25 mouse cellular contexts compared by ENCODE assay signal in genomic region chr1:40250425-40250824, GRCm38 (mm10). TPM values are rescaled to one million over a fixed set of nuclear protein-coding genes. Genes with fewer than 3 reads are reported as not detected.
DNase-seq lines count a peak whose midpoint lies in the region; ATAC-seq and TF ChIP-seq lines count a peak whose summit lies in the region.
"Had no signal": no experiment of that assay in that cellular context is flagged by ENCODE, and none has a peak within 500 bp of the region (broad histone marks: within the 10 kb centered on the region; RNA-seq: fewer than 3 reads in every experiment).

No protein-coding gene starts in this region.

- H3K79me2 ChIP-seq in heart, adult 2 months (replicated peaks; ENCODE audit: control insufficient read depth, insufficient read depth, low read length): no peaks in the 10 kb centered on the region
- no peaks in the 10 kb centered on the region for H3K79me2 ChIP-seq in MEL (ENCODE audit: control insufficient read depth, insufficient read depth, low read length, poor library complexity)

- 32% methylated on average over 4 of the region's 4 CpGs for WGBS in heart, adult 2 months
- 42% methylated on average over 4 of the region's 4 CpGs for WGBS in heart, embryonic 12.5 days
- 72% methylated on average over 4 of the region's 4 CpGs for WGBS in kidney, adult 2 months

- TF ChIP-seq EP300 in heart, adult 2 months (IDR thresholded peaks at IDR 0.05; ENCODE audit: insufficient read depth, low read depth, low read length): no peak
- TF ChIP-seq EP300 in MEL (IDR thresholded peaks at IDR 0.05; ENCODE audit: low read depth in 1 of 2, low read length in 2 of 2): no peak

- intact Hi-C loops in heart, adult 2 months (cut with DNase I): no loop called here
- intact Hi-C loops in left cerebral cortex, adult 2 months (cut with DNase I): no loop called here

- no peak overlapping the region for H3K4me3 ChIP-seq in heart, adult 2 months
- H3K4me3 ChIP-seq in heart, embryonic 12.5 days: no peak overlapping the region
- no peak overlapping the region for H3K4me3 ChIP-seq in left cerebral cortex, adult 2 months
- H3K4me3 ChIP-seq in MEL (ENCODE audit: control insufficient read depth in 1 of 2, insufficient read depth in 1 of 2, low read depth in 2 of 2, low read length in 2 of 2): no peak overlapping the region
- H3K4me3 ChIP-seq in kidney, adult 2 months (ENCODE audit: insufficient read depth, low read depth, low read length): no peak overlapping the region
- H3K4me3 ChIP-seq: erythroblast, embryonic 14.5 days; hindbrain, embryonic 10.5 days; limb, embryonic 13.5 days; myocyte; stomach, embryonic 15.5 days had no signal

- H3K9me3 ChIP-seq in heart, embryonic 12.5 days (replicated peaks): no peaks in the 10 kb centered on the region
- H3K9me3 ChIP-seq in MEL (replicated peaks; ENCODE audit: insufficient read depth, low read length): no peaks in the 10 kb centered on the region
- H3K9me3 ChIP-seq: hindbrain, embryonic 10.5 days; limb, embryonic 13.5 days; stomach, embryonic 15.5 days had no signal

- no peaks in the 10 kb centered on the region for H3K36me3 ChIP-seq in heart, adult 2 months (ENCODE audit: control insufficient read depth, insufficient read depth, low read length)
- no peaks in the 10 kb centered on the region for H3K36me3 ChIP-seq in heart, embryonic 12.5 days
- H3K36me3 ChIP-seq in MEL (ENCODE audit: control insufficient read depth in 1 of 2, insufficient read depth in 2 of 2, low read length in 2 of 2): no peaks in the 10 kb centered on the region
- no peaks in the 10 kb centered on the region for H3K36me3 ChIP-seq in kidney, adult 2 months (ENCODE audit: control insufficient read depth, insufficient read depth, low read length)
- H3K36me3 ChIP-seq: hindbrain, embryonic 10.5 days; limb, embryonic 13.5 days; stomach, embryonic 15.5 days had no signal

- H3K4me1 ChIP-seq in heart, adult 2 months (ENCODE audit: control insufficient read depth, insufficient read depth, low read length): no peaks in the 10 kb centered on the region; the same call in 1 of the 2 replicates
- no peaks in the 10 kb centered on the region; the same call in 1 of the 2 replicates for H3K4me1 ChIP-seq in heart, embryonic 12.5 days (replicated peaks)
- H3K4me1 ChIP-seq in MEL (ENCODE audit: control insufficient read depth in 1 of 2, insufficient read depth in 2 of 2, low read length in 2 of 2): no peaks in the 10 kb centered on the region
- no peaks in the 10 kb centered on the region for H3K4me1 ChIP-seq in kidney, adult 2 months (ENCODE audit: control insufficient read depth, insufficient read depth, low read length)
- H3K4me1 ChIP-seq: stomach, embryonic 15.5 days had no signal

- H3K27ac ChIP-seq in heart, adult 2 months: no peak overlapping the region
- no peak overlapping the region for H3K27ac ChIP-seq in heart, embryonic 12.5 days (ENCODE audit: poor library complexity, severe bottlenecking)
- no peak overlapping the region for H3K27ac ChIP-seq in left cerebral cortex, adult 2 months
- H3K27ac ChIP-seq in MEL (ENCODE audit: control insufficient read depth, low read depth, low read length): no peak overlapping the region
- no peak overlapping the region for H3K27ac ChIP-seq in kidney, adult 2 months (ENCODE audit: insufficient read depth, low read depth, low read length)
- H3K27ac ChIP-seq: hindbrain, embryonic 10.5 days; hindbrain, postnatal 0 days; limb, embryonic 13.5 days; stomach, embryonic 15.5 days had no signal

- TF ChIP-seq RAD21 in MEL (IDR thresholded peaks at IDR 0.05; ENCODE audit: low read depth, low read length): peak; percentile 40

- TF ChIP-seq CTCF in heart, adult 2 months (IDR thresholded peaks at IDR 0.05): peak; percentile 39
- peak; percentile 6; the same call in 1 of the 2 replicates for TF ChIP-seq CTCF in left cerebral cortex, adult 2 months (IDR thresholded peaks at IDR 0.05)
- peak in 2 of 3 experiments; percentile 40 to 54; a peak in 3 of 6 replicates for TF ChIP-seq CTCF in MEL (IDR thresholded peaks at IDR 0.05 in 2 of 3, conservative IDR thresholded peaks at IDR 0.05 in 1 of 3; ENCODE audit: control insufficient read depth in 1 of 3, insufficient read depth in 1 of 3, low read depth in 2 of 3, low read length in 3 of 3, poor library complexity in 1 of 3, severe bottlenecking in 1 of 3)
- TF ChIP-seq CTCF in kidney, adult 2 months (conservative IDR thresholded peaks at IDR 0.05; ENCODE audit: insufficient read depth, insufficient read length, low read depth, low read length): no peak

- no peak for ATAC-seq in heart, embryonic 12.5 days (ENCODE audit: insufficient number of reproducible peaks, low FRiP score)
- ATAC-seq in hematopoietic stem cell, adult 5-6 weeks (replicated peaks in 1 of 2; ENCODE audit: insufficient read depth in 1 of 2, low FRiP score in 2 of 2, low TSS enrichment in 1 of 2, low read depth in 1 of 2, poor library complexity in 2 of 2, severe bottlenecking in 2 of 2): peak; percentile 46 to 75; a peak in 3 of 4 replicates
- ATAC-seq: forebrain, embryonic 14.5 days; hindbrain, postnatal 0 days had no signal

- no peak for DNase-seq in heart, adult 2 months
- DNase-seq in left cerebral cortex, adult 2 months (ENCODE audit: extremely low spot score in 1 of 2, low spot score in 2 of 2): no peak
- no peak for DNase-seq in left cerebral cortex, adult 18-20 months (ENCODE audit: low spot score in 2 of 2)
- DNase-seq in MEL (ENCODE audit: low read depth, low spot score): peak; percentile 82
- no peak for DNase-seq in ovary, postnatal 10 days (ENCODE audit: low spot score)
- DNase-seq in kidney, adult 2 months: no peak
- DNase-seq: cerebellum, adult 9-10 months; gastrocnemius, postnatal 25 days; kidney, adult 9 months; kidney, postnatal 4 days; lung, adult 2 months; midbrain, embryonic 14.5 days; right cerebral cortex, postnatal 25 days; thymus, adult 2 months had no signal

- H3K4me2 ChIP-seq in heart, embryonic 12.5 days: no peak overlapping the region
- H3K4me2 ChIP-seq: heart, embryonic 11.5 days; limb, embryonic 13.5 days; stomach, embryonic 15.5 days had no signal

- H3K27me3 ChIP-seq in heart, adult 2 months (ENCODE audit: control insufficient read depth, insufficient read depth, low read length): no peaks in the 10 kb centered on the region
- no peaks in the 10 kb centered on the region for H3K27me3 ChIP-seq in heart, embryonic 12.5 days (replicated peaks)
- H3K27me3 ChIP-seq in MEL (ENCODE audit: control insufficient read depth in 1 of 2, insufficient read depth in 2 of 2, low read length in 2 of 2): no peaks in the 10 kb centered on the region
- no peaks in the 10 kb centered on the region for H3K27me3 ChIP-seq in kidney, adult 2 months (replicated peaks; ENCODE audit: control insufficient read depth, insufficient read depth, low read length)
- H3K27me3 ChIP-seq: limb, embryonic 13.5 days; stomach, embryonic 15.5 days had no signal

- H3K9ac ChIP-seq in heart, adult 2 months (ENCODE audit: low read depth, low read length): no peak overlapping the region
- H3K9ac ChIP-seq in heart, embryonic 12.5 days: no peak overlapping the region
- 0 out of 2 replicates have a peak overlapping the region, but pooled peaks have one; percentile 30 for H3K9ac ChIP-seq in MEL (ENCODE audit: control insufficient read depth, low read depth, low read length, poor library complexity, severe bottlenecking)
- H3K9ac ChIP-seq: limb, embryonic 13.5 days; stomach, embryonic 15.5 days had no signal

- no peak for TF ChIP-seq POLR2A in heart, adult 2 months (IDR thresholded peaks at IDR 0.05; ENCODE audit: insufficient read depth, low read depth, low read length)
- peak in 1 of 2 experiments; percentile 48; a peak in 1 of 4 replicates for TF ChIP-seq POLR2A in MEL (IDR thresholded peaks at IDR 0.05; ENCODE audit: control insufficient read depth in 1 of 2, insufficient read depth in 1 of 2, low read depth in 1 of 2, low read length in 2 of 2, poor library complexity in 1 of 2)
- no peak for TF ChIP-seq POLR2A in kidney, adult 2 months (IDR thresholded peaks at IDR 0.05; ENCODE audit: low read depth, low read length)

TF ChIP-seq in MEL, 35 proteins besides CTCF, POLR2A, EP300 and RAD21:
- TF ChIP-seq ZMIZ1 (IDR thresholded peaks at IDR 0.05; ENCODE audit: low read depth, low read length) (no peak), MAX (IDR thresholded peaks at IDR 0.05; ENCODE audit: low read length) (peak; percentile 14; the same call in 1 of the 2 replicates), SMC3 (IDR thresholded peaks at IDR 0.05; ENCODE audit: low read depth, low read length) (peak; percentile 61), NELFE (IDR thresholded peaks at IDR 0.05; ENCODE audit: low read depth, low read length) (no peak), TBP (IDR thresholded peaks at IDR 0.05; ENCODE audit: low read depth, low read length) (peak; percentile 53; the same call in 1 of the 2 replicates)

RNA-seq across cellular contexts. Expression of gene Il1r1, which starts 25.5 kb away (rescaled TPM):
- total RNA-seq in heart, adult 2 months (2021): 1 to 10 TPM; 5.5 to 6.1 TPM
- 4.8 and 6.1 TPM in 2 replicates for polyA plus RNA-seq in heart, adult 2 months (2012; rRNA removed)
- polyA plus RNA-seq in heart, embryonic 12.5 days (2016; fragmentation: Nextera tagmentation; extraction: Ambion mirVana): 7.9 and 8.7 TPM in 2 replicates
- 1 to 10 TPM; 2.5 to 3.2 TPM for total RNA-seq in left cerebral cortex, adult 2 months (2021)
- total RNA-seq in left cerebral cortex, adult 18-20 months (2021): 1 to 10 TPM; 2.0 to 2.8 TPM
- total RNA-seq in MEL (2012; rRNA removed): 1.4 and 1.5 TPM in 2 replicates
- polyA plus RNA-seq in MEL (2012; ENCODE audit: insufficient read depth in 1 of 2, insufficient read length in 2 of 2, low read depth in 1 of 2, low replicate concordance in 2 of 2, missing spikeins in 1 of 2): 1 to 10 TPM in 1 of 2 experiments, not detected in 1; 3.1 TPM
- 45.8 and 47.6 TPM in 2 replicates for total RNA-seq in hematopoietic stem cell, adult 5-6 weeks (2017)
- polyA plus RNA-seq in kidney, adult 2 months (2012; rRNA removed): 3.3 and 3.4 TPM in 2 replicates
- total RNA-seq: CH12.LX had no signal
